Mouse (Mus musculus) Muller cell, postnatal 12 days (primary cell): Measurements from ENCODE around the gene Tigd3.

Source experiments
- DNase-seq: peaks from one replicate; pipeline ENCODE4 v3.0.0-alpha.2; 2015; ENCODE audit errors: inconsistent ontology term

Gene Tigd3

DNA sequence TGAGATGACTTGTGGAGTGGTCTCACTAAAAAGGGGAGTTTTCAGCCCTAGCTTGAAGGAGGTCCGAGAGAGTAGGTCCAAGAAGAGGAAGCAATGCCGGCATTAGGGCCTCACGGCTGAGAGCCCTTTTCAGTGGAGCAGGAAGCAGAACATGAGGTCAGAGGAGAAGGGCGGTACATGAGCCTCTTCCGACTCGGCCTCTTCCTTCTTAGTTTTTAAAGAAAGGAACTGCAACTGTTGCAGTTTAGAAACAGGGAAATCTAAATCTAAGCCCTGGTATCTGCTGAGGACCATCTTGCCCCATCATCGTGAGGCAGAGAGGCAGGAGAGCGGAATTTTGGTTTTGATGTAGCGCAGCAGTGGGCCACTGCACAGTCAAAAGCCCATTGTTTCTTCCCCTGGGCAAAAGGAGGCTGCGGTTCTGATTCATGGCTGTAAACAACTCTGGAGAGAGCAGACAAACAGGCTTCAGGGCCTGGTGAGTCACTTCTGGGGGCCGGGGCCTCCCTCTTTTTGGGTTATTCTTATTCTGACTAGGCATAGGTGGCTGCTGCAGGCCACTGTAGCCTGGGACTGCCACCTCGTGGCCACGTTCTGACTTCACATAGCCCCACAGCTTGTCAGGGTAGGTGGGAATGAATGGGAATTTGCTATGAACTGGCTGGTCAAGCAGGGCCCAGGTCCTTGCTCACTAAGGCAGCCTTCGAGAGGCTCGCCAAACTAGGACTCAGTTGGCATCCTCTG is 16.2 kb downstream of the Tigd3 start, which contains the start of gene Slc25a45:
Gene Slc25a45, plus strand, starts transcription at position 191 of the 744 bp plus-strand sequence.
- peak; percentile 98 for DNase-seq

DNA sequence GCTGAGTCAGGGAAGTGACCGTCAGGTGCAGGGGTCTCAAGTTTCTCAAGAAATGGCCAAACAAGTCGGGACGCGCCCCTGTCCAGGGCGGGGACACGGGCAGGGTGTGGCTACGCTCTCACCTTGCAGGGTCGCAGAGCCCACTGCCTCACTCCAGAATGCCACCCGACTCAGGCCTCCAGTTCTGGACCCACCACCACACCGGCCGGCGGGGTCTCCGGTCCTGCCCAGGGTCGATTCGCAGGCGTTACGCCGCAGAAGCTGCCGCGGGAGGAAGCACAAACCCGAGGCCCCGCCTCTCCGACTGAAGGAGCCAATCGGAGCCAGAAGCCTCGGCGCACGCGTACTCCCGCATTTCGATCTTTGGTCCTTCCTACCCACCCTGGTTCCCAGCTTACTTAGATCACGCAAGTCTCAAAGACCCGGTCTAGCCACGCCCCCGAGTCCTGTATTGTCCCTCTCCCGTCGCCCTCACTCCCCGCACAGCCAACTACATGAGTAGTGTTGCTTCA is 18.9 kb downstream of the Tigd3 start, which contains the start of gene Frmd8:
Gene Frmd8, minus strand, starts transcription at position 306 of the 512 bp plus-strand sequence.
- DNase-seq = peak; percentile 90

DNA sequence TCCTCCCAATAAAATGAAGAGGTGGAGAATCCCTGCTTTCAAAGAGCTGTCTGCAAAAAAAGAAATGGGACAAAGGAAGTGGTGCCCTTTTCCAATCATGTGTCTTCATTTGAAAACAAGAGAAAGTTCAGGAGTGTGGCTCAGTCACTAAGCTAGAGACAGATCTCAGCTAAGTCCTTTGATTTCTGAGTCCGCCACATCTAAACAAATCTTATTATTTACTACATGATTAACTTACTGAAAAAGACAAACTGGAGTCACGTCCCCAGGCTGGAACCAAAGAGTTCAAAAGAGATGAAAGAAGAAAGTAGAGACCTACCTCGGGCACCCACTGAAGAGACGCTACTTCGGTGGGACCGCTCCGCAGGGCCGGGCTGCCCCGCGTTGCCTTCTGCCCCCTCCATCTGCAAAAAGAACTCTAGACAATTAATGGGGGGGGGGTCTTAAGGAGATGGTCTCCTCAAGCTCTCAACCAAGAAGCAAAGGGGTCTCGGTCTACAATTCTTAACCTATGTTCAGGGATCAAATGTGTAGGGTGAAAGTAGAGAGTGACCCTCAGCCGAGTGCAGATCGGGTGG is 19.5 kb downstream of the Tigd3 start:
- DNase-seq = peak; percentile 48

GRCm38 (mm10) chr19:5872931-5873556 is 20.9 kb downstream of the Tigd3 start:
- no peak for DNase-seq

DNA sequence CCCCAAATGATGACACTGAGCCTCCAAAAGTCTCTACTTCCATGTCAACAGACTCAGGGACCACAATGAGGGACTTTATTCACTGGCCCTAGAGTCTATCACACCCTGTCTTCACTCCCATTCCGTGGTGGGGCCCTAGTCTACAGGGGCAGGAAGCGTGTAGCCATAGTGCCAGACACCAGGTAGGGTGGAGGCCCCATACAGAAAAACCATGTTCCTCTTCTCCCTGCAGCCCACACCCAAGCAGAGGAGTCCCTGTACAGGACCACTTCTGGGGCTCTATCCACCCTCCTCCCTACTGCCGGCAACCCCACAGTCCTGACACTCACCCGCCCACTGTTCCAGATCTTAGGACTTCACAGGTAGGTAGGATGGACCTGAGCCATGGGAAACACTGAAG is 21.4 kb downstream of the Tigd3 start:
- no peak for DNase-seq

- DNase-seq = no peak
Measured at GRCm38 (mm10) chr19:5871683-5872082, 22.3 kb downstream of the Tigd3 start.

GRCm38 (mm10) chr19:5871273-5871672 is 22.7 kb downstream of the Tigd3 start:
- DNase-seq = peak; percentile 83

- DNase-seq = no peak
Measured at GRCm38 (mm10) chr19:5868096-5868495, 25.9 kb downstream of the Tigd3 start.

DNA sequence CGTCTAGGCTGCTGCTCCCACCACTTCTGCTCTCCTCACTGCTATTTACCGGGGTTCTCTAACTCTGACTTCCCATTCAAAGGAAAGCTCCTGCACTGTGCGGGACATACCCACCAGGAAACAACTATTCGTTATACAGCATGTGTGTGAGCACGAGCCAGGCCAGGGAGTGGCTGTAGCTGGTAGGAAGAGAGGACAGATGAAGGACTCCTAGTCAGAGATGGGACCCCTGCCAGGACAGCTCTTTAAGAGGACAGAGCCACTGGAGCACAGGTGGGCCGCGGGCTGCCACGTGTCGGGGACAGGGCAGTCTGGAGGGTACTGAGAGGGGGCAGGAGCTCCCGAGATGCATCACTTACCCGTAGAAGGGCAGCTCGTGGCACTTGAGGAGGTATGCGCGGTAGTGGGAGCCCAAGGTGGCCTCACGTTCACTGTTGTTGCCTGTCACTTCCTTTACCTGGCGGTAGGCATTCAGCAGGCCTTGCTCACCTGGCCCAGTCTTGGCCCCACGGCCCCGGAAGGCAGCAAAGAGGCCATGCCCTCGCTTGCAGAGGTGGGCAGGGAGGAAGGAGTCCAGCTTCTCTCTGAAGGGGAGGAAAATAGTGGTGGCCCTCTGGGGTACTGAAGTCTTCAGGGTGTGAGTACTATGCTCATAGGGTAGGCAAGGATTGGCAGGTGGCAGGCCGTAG is 29.1 kb downstream of the Tigd3 start:
- no peak for DNase-seq

- DNase-seq = no peak
Measured at GRCm38 (mm10) chr19:5863776-5864175, 30.2 kb downstream of the Tigd3 start.

GRCm38 (mm10) chr19:5862335-5863085 is 31.4 kb downstream of the Tigd3 start:
- no peak for DNase-seq

DNA sequence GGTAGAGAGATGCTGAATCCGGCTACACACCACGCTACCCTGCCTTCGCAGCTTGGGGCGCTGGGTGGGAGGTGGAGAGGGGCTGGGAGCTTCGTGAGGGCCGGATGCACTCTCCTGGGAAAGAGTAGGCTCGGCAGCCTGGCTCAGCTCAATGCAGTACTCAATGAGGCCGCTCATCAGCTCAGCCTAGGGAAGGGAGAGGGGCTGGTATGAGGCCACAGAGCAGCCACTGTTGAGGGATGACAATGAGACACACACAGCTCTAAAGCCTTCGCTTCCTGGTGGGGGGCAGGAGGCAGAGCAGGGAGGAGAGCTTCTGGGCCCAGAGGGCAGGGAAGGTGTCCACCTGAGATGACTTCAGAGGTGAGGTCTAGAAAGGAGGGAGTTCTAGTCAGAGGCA is 37.3 kb downstream of the Tigd3 start:
- no peak for DNase-seq

DNA sequence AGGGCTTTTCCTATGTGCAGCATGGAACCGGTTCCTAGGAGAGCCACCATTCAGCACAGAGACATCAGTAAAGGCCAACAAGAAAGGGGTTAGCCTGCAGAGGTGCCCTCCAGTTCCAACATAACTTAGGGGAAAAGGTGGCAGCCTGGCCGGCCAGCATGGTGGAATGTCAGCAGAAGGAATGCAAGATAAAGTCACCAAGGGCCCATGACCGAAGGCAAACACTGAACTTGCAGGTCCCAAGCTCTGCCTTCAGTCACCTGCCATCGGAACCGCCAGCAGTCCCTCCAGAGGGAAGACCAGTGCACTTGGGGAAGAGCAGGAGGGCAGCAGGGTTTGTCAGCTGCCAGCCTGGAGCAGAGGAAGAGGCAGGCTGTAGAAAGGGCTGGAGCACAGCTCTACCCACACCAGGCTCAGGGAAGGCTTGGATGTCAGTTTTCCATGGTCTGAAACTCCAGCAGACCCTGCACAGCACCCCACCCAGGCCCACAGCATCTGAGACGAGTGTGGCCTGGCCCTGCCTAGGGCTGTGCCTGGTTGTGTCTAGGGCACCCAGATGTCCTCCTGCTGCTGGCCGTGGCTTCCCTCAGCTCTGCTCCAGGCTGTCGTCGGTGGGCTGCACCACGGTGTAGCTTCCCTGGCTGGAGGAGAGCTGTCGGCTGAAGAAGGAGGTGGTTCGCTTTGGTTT is 41.8 kb downstream of the Tigd3 start:
- DNase-seq = no peak

- peak; percentile 89 for DNase-seq
Measured at GRCm38 (mm10) chr19:5851481-5851971, 42.4 kb downstream of the Tigd3 start.

DNA sequence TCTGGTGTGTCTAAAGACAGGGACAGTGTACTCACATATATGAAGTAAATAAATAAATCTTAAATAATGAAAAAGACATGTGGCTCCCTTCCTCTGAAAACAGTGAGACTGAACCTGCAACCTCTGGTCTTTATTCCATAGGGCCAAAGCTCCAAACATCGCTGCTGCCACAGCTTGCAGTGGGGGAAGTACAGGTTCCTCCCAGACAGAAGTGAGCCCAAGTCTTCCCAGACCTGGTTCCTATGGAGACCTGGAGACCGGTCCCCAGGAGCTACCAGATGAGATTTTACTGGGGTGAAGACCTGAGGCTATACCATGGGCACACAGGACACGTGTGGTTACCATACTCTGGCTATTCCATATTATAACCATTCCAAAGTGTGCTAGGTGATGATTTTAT is 43.1 kb downstream of the Tigd3 start:
- DNase-seq = no peak

GRCm38 (mm10) chr19:5849843-5850527 is 44.0 kb downstream of the Tigd3 start:
- peak; percentile 91 for DNase-seq

GRCm38 (mm10) chr19:5848826-5849672 is 44.9 kb downstream of the Tigd3 start:
- DNase-seq = peak; percentile 36

- peak; percentile 86 for DNase-seq
Measured at GRCm38 (mm10) chr19:5848032-5848825, 45.7 kb downstream of the Tigd3 start.
